Mouse (Mus musculus) CD4-positive helper T cell, adult 2 months (primary cell): ENCODE results near the gene Syne1.

Source experiments
- DNase-seq: peaks from one replicate; pipeline ENCODE4 v3.0.0-alpha.2; 2012; ENCODE audit warnings: low read depth, missing footprints, low spot score

The Syne1 gene

GRCm38 (mm10) chr10:5437766-5438165, 113.5 kb downstream of the Syne1 start:
- DNase-seq = no peak

- no peak for DNase-seq
These were observed 127.3 kb downstream of the Syne1 start for GRCm38 (mm10) chr10:5423984-5424383.

- DNase-seq = no peak
These were observed 135.6 kb downstream of the Syne1 start for GRCm38 (mm10) chr10:5415730-5416129.

GRCm38 (mm10) chr10:5384131-5384776, 167.0 kb downstream of the Syne1 start:
- peak; percentile 42 for DNase-seq

- DNase-seq = no peak
These were observed 169.7 kb downstream of the Syne1 start for GRCm38 (mm10) chr10:5381536-5381935.

GRCm38 (mm10) chr10:5378969-5379368, 172.3 kb downstream of the Syne1 start:
- DNase-seq = no peak

- DNase-seq = no peak
These were observed 181.7 kb downstream of the Syne1 start for GRCm38 (mm10) chr10:5369599-5369998.

- DNase-seq = no peak
These were observed 183.0 kb downstream of the Syne1 start for GRCm38 (mm10) chr10:5368266-5368665.

GRCm38 (mm10) chr10:5367465-5368011, 183.7 kb downstream of the Syne1 start:
- DNase-seq = no peak

GRCm38 (mm10) chr10:5360560-5360959, 190.7 kb downstream of the Syne1 start:
- no peak for DNase-seq

GRCm38 (mm10) chr10:5356614-5357013, 194.7 kb downstream of the Syne1 start:
- DNase-seq = no peak

GRCm38 (mm10) chr10:5353390-5353789, 197.9 kb downstream of the Syne1 start:
- no peak for DNase-seq

GRCm38 (mm10) chr10:5346911-5347310, 204.4 kb downstream of the Syne1 start:
- DNase-seq = no peak

GRCm38 (mm10) chr10:5343211-5343610, 208.1 kb downstream of the Syne1 start:
- no peak for DNase-seq

- no peak for DNase-seq
These were observed 214.9 kb downstream of the Syne1 start for GRCm38 (mm10) chr10:5336394-5336793.

- DNase-seq = no peak
These were observed 218.5 kb downstream of the Syne1 start for GRCm38 (mm10) chr10:5332801-5333200.

- DNase-seq = no peak
These were observed 224.6 kb downstream of the Syne1 start for GRCm38 (mm10) chr10:5326716-5327115.

GRCm38 (mm10) chr10:5323741-5324395, 227.4 kb downstream of the Syne1 start:
- DNase-seq = no peak

GRCm38 (mm10) chr10:5322562-5322961, 228.7 kb downstream of the Syne1 start:
- no peak for DNase-seq

GRCm38 (mm10) chr10:5317602-5318001, 233.7 kb downstream of the Syne1 start:
- DNase-seq = peak; percentile 41

GRCm38 (mm10) chr10:5312437-5312836, 238.8 kb downstream of the Syne1 start:
- DNase-seq = no peak

- DNase-seq = no peak
These were observed 241.1 kb downstream of the Syne1 start for GRCm38 (mm10) chr10:5309961-5310713.
